Mouse (Mus musculus): ENCODE results near the gene Chek2. TPM values are rescaled to one million over a fixed set of nuclear protein-coding genes. Genes with fewer than 3 reads are reported as not detected.

Gene Chek2
- polyA plus RNA-seq, 2 experiments, result 26.2 to 26.7 TPM

DNA sequence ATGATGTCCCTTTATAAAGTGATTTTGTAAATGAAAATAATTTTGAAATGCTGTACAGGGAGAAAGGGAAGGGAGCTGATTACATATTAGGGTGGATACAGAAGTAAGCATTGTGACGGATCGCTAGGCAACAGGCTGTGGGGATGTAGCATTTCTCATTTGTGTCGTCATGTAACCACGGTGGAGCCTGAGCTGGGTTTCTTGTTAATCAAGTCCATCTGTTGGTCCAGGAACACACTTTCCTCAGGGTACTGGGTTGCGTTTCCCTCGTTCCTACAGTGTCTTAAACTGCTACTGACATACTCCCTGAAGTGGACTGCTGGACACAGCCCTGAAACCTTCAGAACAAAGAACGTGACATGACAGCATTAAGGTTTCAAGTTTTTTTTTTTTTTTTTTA is 58.4 kb downstream of the Chek2 start:
- 69% methylated on average over 7 of the region's 7 CpGs for WGBS (ENCODE audit: insufficient replicate concordance)
- H3K9me3 ChIP-seq (ENCODE audit: control insufficient read depth, low read length), result no peaks in the 10 kb centered on the region

DNA sequence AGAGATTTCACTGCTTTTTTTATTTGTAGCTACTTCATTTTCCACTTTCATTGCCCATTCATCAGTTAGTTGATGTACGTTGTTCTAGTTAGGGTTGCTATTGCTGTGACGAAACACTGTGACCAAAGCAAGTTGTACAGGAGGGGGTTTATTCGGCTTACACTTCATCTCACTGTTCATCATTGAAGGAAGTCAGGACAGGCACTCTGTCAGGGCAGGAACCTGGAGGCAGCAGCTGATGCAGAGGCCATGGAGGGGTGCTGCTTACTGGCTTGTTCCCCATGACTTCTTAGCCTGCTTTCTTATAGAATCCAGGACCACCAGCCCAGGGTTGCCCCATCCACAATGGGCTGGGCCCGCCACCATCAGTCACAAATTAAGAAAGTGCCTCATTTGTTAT is 59.0 kb downstream of the Chek2 start:
- no peaks in the 10 kb centered on the region for H3K9me3 ChIP-seq (ENCODE audit: control insufficient read depth, low read length)
- ATAC-seq (ENCODE audit: insufficient read depth) (no peak), DNase-seq (ENCODE audit: low read depth in 3 of 3, low spot score in 3 of 3) (no peak)
- WGBS (ENCODE audit: insufficient replicate concordance), result 65% methylated on average over 4 of the region's 4 CpGs
- H3K27me3 ChIP-seq (ENCODE audit: control insufficient read depth, insufficient read depth, low read length), result no peaks in the 10 kb centered on the region
- no peaks in the 10 kb centered on the region for H3K36me3 ChIP-seq (replicated peaks; ENCODE audit: control insufficient read depth, insufficient read depth, low read depth)
- no peak overlapping the region for H3K4me2 ChIP-seq (ENCODE audit: low read depth)
- no peak for TF ChIP-seq EP300 (IDR thresholded peaks at IDR 0.05; ENCODE audit: low read depth)
- TF ChIP-seq CTCF (IDR thresholded peaks at IDR 0.05; ENCODE audit: low read depth), result no peak
- H3K4me1 ChIP-seq (replicated peaks; ENCODE audit: control insufficient read depth in 2 of 2, insufficient read depth in 2 of 2, low read length in 1 of 2), result no peaks in the 10 kb centered on the region
- no peak overlapping the region for H3K27ac ChIP-seq
- H3K4me3 ChIP-seq (ENCODE audit: insufficient read depth in 1 of 2, low read depth in 2 of 2, low read length in 2 of 2), result no peak overlapping the region
- H3K9ac ChIP-seq (replicated peaks), result no peak overlapping the region

More for the DNA sequence above, 58.4 kb downstream of the Chek2 start:
- Histone ChIP-seq H3K36me3 (replicated peaks; ENCODE audit: control insufficient read depth, insufficient read depth, low read depth) (no peaks in the 10 kb centered on the region), H3K27me3 (ENCODE audit: control insufficient read depth, insufficient read depth, low read length) (no peaks in the 10 kb centered on the region), H3K4me3 (ENCODE audit: insufficient read depth in 1 of 2, low read depth in 2 of 2, low read length in 2 of 2) (no peak overlapping the region), H3K4me1 (replicated peaks; ENCODE audit: control insufficient read depth in 2 of 2, insufficient read depth in 2 of 2, low read length in 1 of 2) (no peaks in the 10 kb centered on the region), H3K9ac (replicated peaks) (no peak overlapping the region), H3K27ac (no peak overlapping the region), H3K4me2 (ENCODE audit: low read depth) (no peak overlapping the region)
- DNase-seq (ENCODE audit: low read depth in 3 of 3, low spot score in 3 of 3) (no peak), ATAC-seq (ENCODE audit: insufficient read depth) (no peak)
- TF ChIP-seq EP300 (IDR thresholded peaks at IDR 0.05; ENCODE audit: low read depth) (no peak), CTCF (IDR thresholded peaks at IDR 0.05; ENCODE audit: low read depth) (no peak)

- no peak overlapping the region for H3K4me2 ChIP-seq (ENCODE audit: low read depth)
- no peaks in the 10 kb centered on the region for H3K9me3 ChIP-seq (ENCODE audit: control insufficient read depth, low read length)
- no peaks in the 10 kb centered on the region for H3K4me1 ChIP-seq (replicated peaks; ENCODE audit: control insufficient read depth in 2 of 2, insufficient read depth in 2 of 2, low read length in 1 of 2)
- no peaks in the 10 kb centered on the region for H3K27me3 ChIP-seq (ENCODE audit: control insufficient read depth, insufficient read depth, low read length)
- ATAC-seq (ENCODE audit: insufficient read depth), result no peak
- H3K27ac ChIP-seq, result no peak overlapping the region
- no peak for DNase-seq (ENCODE audit: low read depth in 3 of 3, low spot score in 3 of 3)
- no peak overlapping the region for H3K9ac ChIP-seq (replicated peaks)
- H3K4me3 ChIP-seq (ENCODE audit: insufficient read depth in 1 of 2, low read depth in 2 of 2, low read length in 2 of 2), result no peak overlapping the region
- no peaks in the 10 kb centered on the region for H3K36me3 ChIP-seq (replicated peaks; ENCODE audit: control insufficient read depth, insufficient read depth, low read depth)
- TF ChIP-seq EP300 (IDR thresholded peaks at IDR 0.05; ENCODE audit: low read depth) (no peak), CTCF (IDR thresholded peaks at IDR 0.05; ENCODE audit: low read depth) (no peak)
Measured at GRCm38 (mm10) chr5:110900331-110900730, 60.6 kb downstream of the Chek2 start.

DNA sequence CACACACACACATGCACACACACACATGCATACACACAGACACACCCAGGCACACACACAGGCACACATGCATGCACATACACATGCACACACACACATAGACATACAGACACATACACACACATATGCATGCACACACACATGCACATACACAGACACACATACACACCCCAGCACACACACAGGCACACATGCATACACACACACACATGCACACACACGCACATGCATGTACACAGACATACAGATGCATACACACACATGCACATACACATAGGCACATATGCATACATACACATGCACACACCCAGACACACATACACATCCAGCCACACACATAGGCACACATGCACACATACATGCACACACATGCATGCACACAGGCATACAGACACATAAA is 66.9 kb downstream of the Chek2 start:
- 63% methylated on average over 1 of the region's 1 CpGs for WGBS (ENCODE audit: insufficient replicate concordance)
- TF ChIP-seq EP300 (IDR thresholded peaks at IDR 0.05; ENCODE audit: low read depth) (no peak), CTCF (IDR thresholded peaks at IDR 0.05; ENCODE audit: low read depth) (no peak)
- H3K4me3 ChIP-seq (ENCODE audit: insufficient read depth in 1 of 2, low read depth in 2 of 2, low read length in 2 of 2), result no peak overlapping the region

GRCm38 (mm10) chr5:110908879-110909278 is 69.1 kb downstream of the Chek2 start:
- Histone ChIP-seq H3K27ac (no peak overlapping the region), H3K27me3 (ENCODE audit: control insufficient read depth, insufficient read depth, low read length) (no peaks in the 10 kb centered on the region), H3K4me2 (ENCODE audit: low read depth) (no peak overlapping the region), H3K9ac (replicated peaks) (no peak overlapping the region), H3K4me3 (ENCODE audit: insufficient read depth in 1 of 2, low read depth in 2 of 2, low read length in 2 of 2) (no peak overlapping the region), H3K9me3 (ENCODE audit: control insufficient read depth, low read length) (no peaks in the 10 kb centered on the region), H3K36me3 (replicated peaks; ENCODE audit: control insufficient read depth, insufficient read depth, low read depth) (no peaks in the 10 kb centered on the region), H3K4me1 (replicated peaks; ENCODE audit: control insufficient read depth in 2 of 2, insufficient read depth in 2 of 2, low read length in 1 of 2) (peaks cover 0 to 3% of the 10 kb centered on the region in 2 experiments; a peak in 1 of 4 replicates)
- no peak for TF ChIP-seq EP300 (IDR thresholded peaks at IDR 0.05; ENCODE audit: low read depth)
- no peak for TF ChIP-seq CTCF (IDR thresholded peaks at IDR 0.05; ENCODE audit: low read depth)
- DNase-seq (ENCODE audit: low read depth in 3 of 3, low spot score in 3 of 3) (no peak), ATAC-seq (ENCODE audit: insufficient read depth) (no peak)

More for the DNA sequence above, 66.9 kb downstream of the Chek2 start:
- no peak overlapping the region for H3K4me2 ChIP-seq (ENCODE audit: low read depth)
- ATAC-seq (ENCODE audit: insufficient read depth) (no peak), DNase-seq (ENCODE audit: low read depth in 3 of 3, low spot score in 3 of 3) (no peak)
- H3K9ac ChIP-seq (replicated peaks), result no peak overlapping the region
- no peak overlapping the region for H3K27ac ChIP-seq
- no peaks in the 10 kb centered on the region for H3K9me3 ChIP-seq (ENCODE audit: control insufficient read depth, low read length)
- H3K27me3 ChIP-seq (ENCODE audit: control insufficient read depth, insufficient read depth, low read length), result no peaks in the 10 kb centered on the region
- H3K4me1 ChIP-seq (replicated peaks; ENCODE audit: control insufficient read depth in 2 of 2, insufficient read depth in 2 of 2, low read length in 1 of 2), result peaks cover 0 to 3% of the 10 kb centered on the region in 2 experiments; a peak in 1 of 4 replicates
- H3K36me3 ChIP-seq (replicated peaks; ENCODE audit: control insufficient read depth, insufficient read depth, low read depth), result no peaks in the 10 kb centered on the region

All from liver, embryonic 14.5 days (tissue).